Mouse (Mus musculus): ENCODE data around the gene Gm19402.

GRCm38 (mm10) chr10:77647461-77647860 is 43.1 kb downstream of the Gm19402 start:
- no peak for TF ChIP-seq ZC3H11A (IDR thresholded peaks at IDR 0.05; ENCODE audit: borderline replicate concordance, low read depth, low read length)
- no peak for TF ChIP-seq MAFK (IDR thresholded peaks at IDR 0.05; ENCODE audit: insufficient read depth, low read depth, low read length)
- no peak for TF ChIP-seq HCFC1 (IDR thresholded peaks at IDR 0.05; ENCODE audit: borderline replicate concordance, insufficient read depth, low read length)
